Mouse (Mus musculus) forebrain, embryonic 11.5 days (tissue): ENCODE data around the gene Lztr1. TPM values are rescaled to one million over a fixed set of nuclear protein-coding genes. Genes with fewer than 3 reads are reported as not detected.

ENCODE experiments used
- ATAC-seq: fragments of 200-750 bp; cut with Nextera tagmentation; replicated peaks from 2 replicates; pipeline ENCODE4 v1.8.0; 2017; ENCODE audit warnings: moderate TSS enrichment; ENCODE audit not compliant: low FRiP score
- DNase-seq: peaks from one replicate; pipeline ENCODE4 v3.0.0-alpha.2; 2017; ENCODE audit warnings: low spot score
- H3K27ac ChIP-seq: fragments of 300-500 bp; sonication (generic); 2 replicates; pipeline ENCODE4 v1.5.1; 2014; ENCODE audit warnings: low read depth, low read length
- H3K27me3 ChIP-seq: fragments of 300-500 bp; sonication (generic); 2 replicates; pipeline ENCODE4 v1.6.1; 2014; ENCODE audit warnings: mild to moderate bottlenecking, low read length, mixed read lengths; ENCODE audit not compliant: control insufficient read depth, insufficient read depth
- H3K36me3 ChIP-seq: fragments of 300-500 bp; sonication (generic); 2 replicates; pipeline ENCODE4 v1.6.1; 2014; ENCODE audit warnings: mild to moderate bottlenecking, low read length, moderate library complexity, mixed read lengths; ENCODE audit not compliant: control insufficient read depth, insufficient read depth
- H3K4me1 ChIP-seq: fragments of 300-500 bp; sonication (generic); replicated peaks from 2 replicates; pipeline ENCODE4 v1.6.1; 2014; ENCODE audit warnings: low read length, mixed read lengths; ENCODE audit not compliant: control insufficient read depth, insufficient read depth
- H3K4me2 ChIP-seq: fragments of 300-500 bp; sonication (generic); 2 replicates; pipeline ENCODE4 v1.6.1; 2014; ENCODE audit warnings: low read depth, mild to moderate bottlenecking, low read length, moderate library complexity, mixed read lengths; ENCODE audit not compliant: severe bottlenecking
- H3K4me3 ChIP-seq: fragments of 300-500 bp; sonication (generic); 2 replicates; pipeline ENCODE4 v1.5.1; 2014; ENCODE audit warnings: low read depth, low read length
- H3K9ac ChIP-seq: fragments of 300-500 bp; sonication (generic); 2 replicates; pipeline ENCODE4 v1.6.1; 2014; ENCODE audit warnings: low read length
- H3K9me3 ChIP-seq: fragments of 300-500 bp; sonication (generic); 2 replicates; pipeline ENCODE4 v1.6.1; 2016; ENCODE audit warnings: low read length, mixed read lengths; ENCODE audit not compliant: control insufficient read depth
- WGBS: fragments of 180-500 bp; shearing (Covaris S2); extraction: QIAGEN DNeasy Blood & Tissue Kit; methylation state at CpG from one replicate; pipeline ENCODE4 v1.1.7; 2014; 5-methylcytosine and 5-hydroxymethylcytosine counted together
- polyA plus RNA-seq: library from polyadenylated mRNA; unstranded; fragments of >200 nt; fragmentation: Nextera tagmentation; extraction: Ambion mirVana; gene quantifications from 2 replicates; pipeline ENCODE4 v1.2.1, GENCODE M21; 2014

The Lztr1 gene
- polyA plus RNA-seq, 1 experiment from 2014 or later: 97.5 TPM

GRCm38 (mm10) chr16:17564221-17564620 is 55.7 kb downstream of the Lztr1 start:
- Histone ChIP-seq H3K27ac (no peak overlapping the region), H3K4me1 (peaks cover 5% of the 10 kb centered on the region; the same call in 1 of the 2 replicates), H3K36me3 (no peaks in the 10 kb centered on the region), H3K9me3 (no peaks in the 10 kb centered on the region), H3K27me3 (peaks cover 2% of the 10 kb centered on the region; the same call in 1 of the 2 replicates), H3K4me3 (no peak overlapping the region), H3K4me2 (no peak overlapping the region), H3K9ac (no peak overlapping the region)
- no peak for ATAC-seq
- 85% methylated on average over 2 of the region's 2 CpGs for WGBS
- no peak for DNase-seq

GRCm38 (mm10) chr16:17564771-17565170 is 56.3 kb downstream of the Lztr1 start:
- no peak overlapping the region for H3K4me3 ChIP-seq
- no peaks in the 10 kb centered on the region for H3K36me3 ChIP-seq
- no peak for DNase-seq
- no peak overlapping the region for H3K27ac ChIP-seq
- H3K4me1 ChIP-seq: peaks cover 4% of the 10 kb centered on the region; the same call in 1 of the 2 replicates
- no peaks in the 10 kb centered on the region for H3K9me3 ChIP-seq
- WGBS: 86% methylated on average over 3 of the region's 3 CpGs
- H3K4me2 ChIP-seq: no peak overlapping the region
- ATAC-seq: no peak
- peaks cover 2% of the 10 kb centered on the region; the same call in 1 of the 2 replicates for H3K27me3 ChIP-seq
- no peak overlapping the region for H3K9ac ChIP-seq

GRCm38 (mm10) chr16:17566186-17566585 is 57.7 kb downstream of the Lztr1 start:
- no peak for ATAC-seq
- no peak for DNase-seq
- Histone ChIP-seq H3K36me3 (no peaks in the 10 kb centered on the region), H3K4me2 (no peak overlapping the region), H3K9me3 (no peaks in the 10 kb centered on the region), H3K9ac (no peak overlapping the region), H3K27ac (no peak overlapping the region), H3K4me1 (0 out of 2 replicates have a peak, but pooled peaks cover 2% of the 10 kb centered on the region), H3K27me3 (peaks cover 2% of the 10 kb centered on the region; the same call in 1 of the 2 replicates), H3K4me3 (no peak overlapping the region)
- 27% methylated on average over 4 of the region's 4 CpGs for WGBS

Other genes with a start within 250 kb of the Lztr1 start
- gene Tmem191c, start 232.6 kb upstream of the Lztr1 start, polyA plus RNA-seq: 7.7 and 10.5 TPM in 2 replicates
- gene Serpind1, start 177.3 kb upstream of the Lztr1 start, polyA plus RNA-seq: 0.20 and 0.48 TPM in 2 replicates
- 6.7 and 6.9 TPM in 2 replicates for gene Snap29, start 102.7 kb upstream of the Lztr1 start, polyA plus RNA-seq
- gene Pi4ka, start 102.4 kb upstream of the Lztr1 start, polyA plus RNA-seq: 49.3 and 54.3 TPM in 2 replicates
- 96.7 and 102 TPM in 2 replicates for gene Crkl, start 56.7 kb upstream of the Lztr1 start, polyA plus RNA-seq
- 3.2 and 3.8 TPM in 2 replicates for gene Aifm3, start 19.1 kb upstream of the Lztr1 start, polyA plus RNA-seq
- gene Thap7, start 22.4 kb downstream of the Lztr1 start, polyA plus RNA-seq: 50.2 and 55.6 TPM in 2 replicates
- 0.12 and 0.57 TPM in 2 replicates for gene Lrrc74b, start 52.6 kb downstream of the Lztr1 start, polyA plus RNA-seq
- 0.35 and 0.75 TPM in 2 replicates for gene P2rx6, start 53.2 kb downstream of the Lztr1 start, polyA plus RNA-seq
- 3.1 and 4.0 TPM in 2 replicates for gene Slc7a4, start 74.5 kb downstream of the Lztr1 start, polyA plus RNA-seq
- 61.1 and 69.1 TPM in 2 replicates for gene Smpd4, start 110.7 kb downstream of the Lztr1 start, polyA plus RNA-seq
- 5.3 and 7.9 TPM in 2 replicates for gene Ccdc74a, start 137.8 kb downstream of the Lztr1 start, polyA plus RNA-seq
- gene Med15, start 224.2 kb downstream of the Lztr1 start, polyA plus RNA-seq: 48.1 and 50.9 TPM in 2 replicates